Mouse (Mus musculus) spleen, embryonic (tissue): ENCODE results near the gene Pxn.
"Not testable (repeated sequence)": the region's sequence is repeated elsewhere in the genome, so short reads cannot be mapped to it uniquely, and the experiment has no call there.

Experiments
- CTCF ChIA-PET: fragments of 350-600 bp; sonication (Branson Sonifier 250); formaldehyde crosslinking; loops from one replicate; lab custom pipeline; 2022; lab: Charles Lee

The Pxn gene

GRCm38 (mm10) chr5:115507267-115507980, 948 bp downstream of the Pxn start:
- CTCF ChIA-PET: interaction anchor here (0.5 to 2.5 kb wide), 6 partner anchors 15 to 1369 kb away, joined by 5 to 14 read pairs (median 6); no protein-coding TSS in a partner anchor

GRCm38 (mm10) chr5:115507981-115508858, 1.7 kb downstream of the Pxn start:
- CTCF ChIA-PET: interaction anchor here (0.9 to 2.5 kb wide), 4 partner anchors 16 to 48 kb away, joined by 5 to 14 read pairs (median 6); no protein-coding TSS in a partner anchor

GRCm38 (mm10) chr5:115508859-115509147, 2.3 kb downstream of the Pxn start:
- CTCF ChIA-PET: interaction anchor here (1.2 to 2.5 kb wide), 2 partner anchors 17 to 30 kb away, joined by 5 to 14 read pairs; no protein-coding TSS in a partner anchor

- CTCF ChIA-PET: interaction anchor here (0.8 to 2.5 kb wide), 2 partner anchors 27 to 29 kb away, joined by 4 to 14 read pairs; no protein-coding TSS in a partner anchor
These were observed 2.9 kb downstream of the Pxn start for GRCm38 (mm10) chr5:115509321-115509761.

- CTCF ChIA-PET: interaction anchor here (0.8 to 2.5 kb wide), 2 partner anchors 26 to 28 kb away, joined by 4 to 14 read pairs; no protein-coding TSS in a partner anchor
These were observed 3.6 kb downstream of the Pxn start for GRCm38 (mm10) chr5:115509790-115510689.

GRCm38 (mm10) chr5:115512375-115512774, 5.9 kb downstream of the Pxn start:
- CTCF ChIA-PET: no interaction called here

GRCm38 (mm10) chr5:115513246-115513645, 6.8 kb downstream of the Pxn start:
- CTCF ChIA-PET: no interaction called here

- CTCF ChIA-PET: no interaction called here
These were observed 7.2 kb downstream of the Pxn start for GRCm38 (mm10) chr5:115513721-115514120.

GRCm38 (mm10) chr5:115514346-115514745, 7.9 kb downstream of the Pxn start:
- CTCF ChIA-PET: no interaction called here

- CTCF ChIA-PET: no interaction called here
These were observed 8.6 kb downstream of the Pxn start for GRCm38 (mm10) chr5:115514896-115515587.

GRCm38 (mm10) chr5:115516081-115516907, 9.8 kb downstream of the Pxn start:
- CTCF ChIA-PET: no interaction called here

- CTCF ChIA-PET: no interaction called here
These were observed 10.4 kb downstream of the Pxn start for GRCm38 (mm10) chr5:115516908-115517307.

- CTCF ChIA-PET: no interaction called here
These were observed 11.0 kb downstream of the Pxn start for GRCm38 (mm10) chr5:115517501-115517900.

- CTCF ChIA-PET: not testable (repeated sequence)
These were observed 11.7 kb downstream of the Pxn start for GRCm38 (mm10) chr5:115518214-115518613.

GRCm38 (mm10) chr5:115520325-115520869, 13.9 kb downstream of the Pxn start:
- CTCF ChIA-PET: interaction anchor here (1.6 kb wide), 1 partner anchor 18 kb away, joined by 3 read pairs; no protein-coding TSS in a partner anchor

GRCm38 (mm10) chr5:115521553-115522461, 15.3 kb downstream of the Pxn start:
- CTCF ChIA-PET: interaction anchor here (0.6 to 0.7 kb wide), 3 partner anchors 8 to 16 kb away, joined by 3 to 10 read pairs (median 8); no protein-coding TSS in a partner anchor

- CTCF ChIA-PET: no interaction called here
These were observed 16.1 kb downstream of the Pxn start for GRCm38 (mm10) chr5:115522531-115522930.

GRCm38 (mm10) chr5:115522981-115523499, 16.6 kb downstream of the Pxn start:
- CTCF ChIA-PET: no interaction called here
